Mouse (Mus musculus): ENCODE measurements around the gene Zmynd8. TPM values are rescaled to one million over a fixed set of nuclear protein-coding genes. Genes with fewer than 3 reads are reported as not detected.

Zmynd8 gene
- polyA plus RNA-seq, 1 experiment from 2014 or later, result 63.4 TPM

DNA sequence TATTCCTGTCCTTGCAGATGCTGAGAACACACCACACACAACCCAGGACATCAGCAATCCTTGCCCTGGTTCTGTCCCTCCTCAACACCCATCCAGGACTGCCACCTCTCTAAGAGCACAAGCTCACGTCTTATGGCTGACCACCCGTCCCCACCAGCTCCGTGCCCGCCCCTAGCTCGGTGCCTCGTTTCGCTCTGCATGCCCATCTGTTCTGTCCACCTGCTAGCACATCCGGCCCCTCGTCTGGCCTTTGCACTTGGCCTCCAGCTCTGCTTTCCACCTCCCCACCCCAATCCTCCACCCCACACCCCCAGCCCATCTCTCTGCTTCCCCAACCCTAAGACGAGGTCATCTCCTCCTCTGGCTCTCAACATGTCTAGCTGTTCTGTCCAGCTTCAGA lies 8.9 kb downstream of the Zmynd8 start:
- Histone ChIP-seq H3K9me3 (ENCODE audit: control insufficient read depth, low read length) (no peaks in the 10 kb centered on the region), H3K4me1 (replicated peaks; ENCODE audit: control insufficient read depth, insufficient read depth, low read length) (peaks cover 48% of the 10 kb centered on the region), H3K9ac (no peak overlapping the region), H3K4me3 (replicated peaks; ENCODE audit: low read length) (no peak overlapping the region), H3K27me3 (ENCODE audit: control insufficient read depth, insufficient read depth, low read length) (no peaks in the 10 kb centered on the region), H3K36me3 (replicated peaks; ENCODE audit: control insufficient read depth, insufficient read depth) (no peaks in the 10 kb centered on the region), H3K4me2 (replicated peaks) (no peak overlapping the region), H3K27ac (0 out of 2 replicates have a peak overlapping the region, but pooled peaks have one; percentile 100)
- ATAC-seq (ENCODE audit: low FRiP score) (no peak), DNase-seq (ENCODE audit: low spot score) (no peak)
- WGBS, result 56% methylated on average over 10 of the region's 10 CpGs

DNA sequence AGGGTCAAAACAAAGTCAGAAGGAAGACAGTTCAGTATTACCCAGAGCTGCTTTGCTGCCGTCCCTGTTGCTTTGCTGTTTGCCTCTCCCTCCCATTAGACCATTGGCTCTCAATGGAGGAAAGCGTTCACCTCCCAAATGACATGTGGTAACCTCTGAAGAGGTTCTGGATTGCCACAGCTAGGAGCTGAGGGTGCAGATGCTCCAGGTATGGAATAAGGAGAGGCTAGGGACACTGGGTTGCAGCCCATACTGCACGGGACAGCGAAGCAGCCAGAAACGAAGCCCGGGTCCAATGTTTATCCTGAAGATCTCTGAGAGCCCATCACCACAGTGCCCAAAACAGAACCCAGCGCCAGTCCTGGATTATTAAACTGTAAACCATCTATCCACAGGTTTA lies 9.6 kb downstream of the Zmynd8 start:
- no peaks in the 10 kb centered on the region for H3K36me3 ChIP-seq (replicated peaks; ENCODE audit: control insufficient read depth, insufficient read depth)
- H3K4me2 ChIP-seq (replicated peaks), result no peak overlapping the region
- H3K4me1 ChIP-seq (replicated peaks; ENCODE audit: control insufficient read depth, insufficient read depth, low read length), result peaks cover 53% of the 10 kb centered on the region
- no peaks in the 10 kb centered on the region for H3K9me3 ChIP-seq (ENCODE audit: control insufficient read depth, low read length)
- H3K27ac ChIP-seq, result peak overlapping the region; percentile 100
- no peaks in the 10 kb centered on the region for H3K27me3 ChIP-seq (ENCODE audit: control insufficient read depth, insufficient read depth, low read length)
- H3K4me3 ChIP-seq (replicated peaks; ENCODE audit: low read length), result no peak overlapping the region
- 0 out of 2 replicates have a peak overlapping the region, but pooled peaks have one; percentile 7 for H3K9ac ChIP-seq
- DNase-seq (ENCODE audit: low spot score) (no peak), ATAC-seq (ENCODE audit: low FRiP score) (no peak)
- WGBS, result 70% methylated on average over 7 of the region's 7 CpGs

DNA sequence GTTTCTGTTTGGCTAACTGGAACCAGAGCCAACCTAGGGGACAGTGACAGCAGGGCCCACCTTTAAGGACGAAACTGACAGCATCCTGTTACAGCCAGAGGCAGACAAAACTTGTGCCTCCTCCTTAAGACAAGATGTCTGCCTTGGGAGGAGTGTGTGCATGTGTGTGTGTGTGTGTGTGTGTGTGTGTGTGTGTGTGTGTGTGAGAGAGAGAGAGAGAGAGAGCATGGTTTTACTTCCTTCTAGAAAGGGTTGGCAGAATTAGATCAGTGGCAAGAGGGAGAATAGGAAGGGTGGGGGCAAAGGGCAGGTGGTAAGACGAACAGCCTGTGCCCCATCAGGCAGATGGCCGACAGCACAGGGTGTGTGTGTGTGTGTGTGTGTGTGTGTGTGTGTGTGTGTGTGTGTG lies 10.0 kb downstream of the Zmynd8 start:
- WGBS, result 6% methylated on average over 3 of the region's 3 CpGs
- no peak overlapping the region for H3K4me2 ChIP-seq (replicated peaks)

DNA sequence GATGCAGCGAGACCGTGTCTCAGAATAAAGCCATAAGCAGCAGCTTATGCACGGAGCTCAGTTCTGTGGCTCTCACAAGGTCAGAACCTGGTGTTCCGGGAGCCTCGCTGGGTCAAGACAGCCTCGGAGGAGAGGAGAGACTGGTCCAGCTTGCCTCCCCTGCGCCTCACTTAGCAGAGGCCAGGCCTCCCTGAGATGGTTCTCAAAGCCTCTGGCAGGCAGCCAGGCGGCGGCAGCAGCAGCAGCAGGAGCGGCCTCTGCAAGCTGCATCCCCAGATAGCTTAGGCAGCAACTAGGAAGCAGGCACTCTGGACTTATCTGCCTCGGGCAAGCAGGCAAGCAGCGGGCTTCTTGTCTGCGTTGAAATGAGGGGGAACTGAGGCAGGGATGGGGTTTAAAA lies 10.4 kb downstream of the Zmynd8 start:
- ATAC-seq (ENCODE audit: low FRiP score) (peak; percentile 52; the same call in 1 of the 2 replicates), DNase-seq (ENCODE audit: low spot score) (peak; percentile 84)
- Histone ChIP-seq H3K9ac (peak overlapping the region; percentile 56), H3K27ac (peak overlapping the region; percentile 100), H3K9me3 (ENCODE audit: control insufficient read depth, low read length) (no peaks in the 10 kb centered on the region), H3K27me3 (ENCODE audit: control insufficient read depth, insufficient read depth, low read length) (no peaks in the 10 kb centered on the region), H3K36me3 (replicated peaks; ENCODE audit: control insufficient read depth, insufficient read depth) (no peaks in the 10 kb centered on the region), H3K4me2 (replicated peaks) (0 out of 2 replicates have a peak overlapping the region, but pooled peaks have one; percentile 10), H3K4me3 (replicated peaks; ENCODE audit: low read length) (no peak overlapping the region), H3K4me1 (replicated peaks; ENCODE audit: control insufficient read depth, insufficient read depth, low read length) (peaks cover 62% of the 10 kb centered on the region)
- 13% methylated on average over 13 of the region's 13 CpGs for WGBS

More for the DNA sequence above, 10.0 kb downstream of the Zmynd8 start:
- Histone ChIP-seq H3K27me3 (ENCODE audit: control insufficient read depth, insufficient read depth, low read length) (no peaks in the 10 kb centered on the region), H3K4me1 (replicated peaks; ENCODE audit: control insufficient read depth, insufficient read depth, low read length) (peaks cover 57% of the 10 kb centered on the region), H3K27ac (peak overlapping the region; percentile 100), H3K9ac (peak overlapping the region; percentile 56), H3K36me3 (replicated peaks; ENCODE audit: control insufficient read depth, insufficient read depth) (no peaks in the 10 kb centered on the region), H3K9me3 (ENCODE audit: control insufficient read depth, low read length) (no peaks in the 10 kb centered on the region), H3K4me3 (replicated peaks; ENCODE audit: low read length) (no peak overlapping the region)
- DNase-seq (ENCODE audit: low spot score) (no peak), ATAC-seq (ENCODE audit: low FRiP score) (no peak)

DNA sequence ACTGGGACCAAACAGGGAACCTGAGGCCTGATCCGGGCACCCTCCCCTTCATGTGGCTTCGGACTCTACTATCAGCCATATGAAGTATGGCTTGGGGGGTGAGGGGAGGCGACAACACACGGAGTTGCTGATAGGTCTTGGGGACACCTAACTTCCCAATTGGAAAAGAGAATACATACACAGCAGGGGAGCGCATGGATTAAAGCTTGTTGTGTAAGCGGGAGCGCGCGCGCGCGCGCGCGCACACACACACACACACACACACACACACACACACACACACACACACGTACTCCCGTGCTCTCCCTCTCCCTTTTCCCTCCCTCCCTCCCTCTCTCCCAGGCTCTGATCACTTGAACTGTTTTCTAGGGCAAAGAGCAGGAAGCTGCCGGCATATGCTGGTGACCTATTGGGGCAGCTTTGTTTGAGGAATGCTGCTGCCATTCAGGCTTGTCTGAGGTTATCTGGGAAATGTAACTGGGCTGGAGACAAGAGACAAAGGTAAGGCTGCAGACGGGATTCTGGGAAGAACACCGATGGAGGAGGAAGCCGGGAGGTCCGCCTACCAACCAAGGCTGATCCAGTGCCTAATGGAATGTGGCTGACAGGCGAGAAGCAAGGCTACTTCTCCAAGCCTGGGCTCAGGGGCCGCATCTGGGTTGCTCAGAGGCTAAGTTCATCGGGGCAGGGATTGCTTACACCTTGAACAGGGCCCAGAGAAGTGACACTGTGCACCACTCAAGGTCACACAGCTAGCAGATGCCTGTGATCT lies 11.8 kb downstream of the Zmynd8 start:
- DNase-seq (ENCODE audit: low spot score) (no peak), ATAC-seq (ENCODE audit: low FRiP score) (no peak)
- Histone ChIP-seq H3K27me3 (ENCODE audit: control insufficient read depth, insufficient read depth, low read length) (no peaks in the 10 kb centered on the region), H3K9me3 (ENCODE audit: control insufficient read depth, low read length) (no peaks in the 10 kb centered on the region), H3K4me1 (replicated peaks; ENCODE audit: control insufficient read depth, insufficient read depth, low read length) (peaks cover 75% of the 10 kb centered on the region), H3K4me3 (replicated peaks; ENCODE audit: low read length) (no peak overlapping the region), H3K4me2 (replicated peaks) (peak overlapping the region; percentile 18), H3K9ac (peak overlapping the region; percentile 73), H3K27ac (peak overlapping the region; percentile 100), H3K36me3 (replicated peaks; ENCODE audit: control insufficient read depth, insufficient read depth) (no peaks in the 10 kb centered on the region)
- WGBS, result 6% methylated on average over 23 of the region's 25 CpGs

DNA sequence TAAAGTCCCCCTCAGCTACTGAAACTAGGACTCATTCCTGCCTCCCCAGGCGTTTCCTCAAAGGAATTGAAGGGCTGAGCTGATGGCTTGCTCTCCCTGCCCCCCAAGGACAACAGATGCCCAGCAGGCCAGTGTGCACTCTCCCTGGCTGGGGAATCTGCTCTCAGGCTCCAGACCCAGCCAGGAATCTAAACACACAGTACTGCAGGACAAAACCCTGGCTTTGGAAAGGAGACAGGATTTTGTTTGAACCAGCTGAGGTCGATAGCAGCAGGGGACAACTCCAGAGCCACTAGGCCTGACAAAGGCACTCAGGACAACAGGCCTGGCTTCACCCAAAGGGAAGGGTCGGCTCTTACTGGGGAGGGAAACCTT lies 12.3 kb downstream of the Zmynd8 start:
- no peak for ATAC-seq (ENCODE audit: low FRiP score)
- DNase-seq (ENCODE audit: low spot score), result no peak
- H3K4me1 ChIP-seq (replicated peaks; ENCODE audit: control insufficient read depth, insufficient read depth, low read length), result peaks cover 81% of the 10 kb centered on the region
- H3K4me2 ChIP-seq (replicated peaks), result no peak overlapping the region
- peak overlapping the region; percentile 100 for H3K27ac ChIP-seq
- H3K27me3 ChIP-seq (ENCODE audit: control insufficient read depth, insufficient read depth, low read length), result no peaks in the 10 kb centered on the region
- WGBS, result 2% methylated on average over 3 of the region's 3 CpGs
- no peaks in the 10 kb centered on the region for H3K36me3 ChIP-seq (replicated peaks; ENCODE audit: control insufficient read depth, insufficient read depth)
- peak overlapping the region; percentile 73 for H3K9ac ChIP-seq
- no peaks in the 10 kb centered on the region for H3K9me3 ChIP-seq (ENCODE audit: control insufficient read depth, low read length)
- H3K4me3 ChIP-seq (replicated peaks; ENCODE audit: low read length), result no peak overlapping the region

DNA sequence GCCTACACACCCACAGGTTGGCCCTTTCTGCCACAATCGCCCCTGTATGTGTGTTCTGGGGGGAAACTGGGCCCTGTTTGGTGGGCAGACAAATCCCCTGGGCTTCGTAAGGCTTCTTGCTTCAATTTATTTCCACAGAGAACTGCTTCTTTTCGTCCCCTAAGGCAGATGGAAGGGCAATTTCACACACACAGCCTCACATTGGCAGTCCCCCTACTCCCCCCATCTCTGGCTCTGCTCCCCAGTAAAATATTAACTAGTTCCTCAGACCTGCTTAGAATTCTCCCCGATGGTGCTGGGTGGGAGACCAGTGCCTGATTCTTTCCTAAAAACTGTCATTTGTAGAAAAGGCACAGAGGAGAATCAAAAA lies 12.9 kb downstream of the Zmynd8 start:
- Histone ChIP-seq H3K27ac (peak overlapping the region; percentile 100), H3K4me2 (replicated peaks) (no peak overlapping the region), H3K4me1 (replicated peaks; ENCODE audit: control insufficient read depth, insufficient read depth, low read length) (peaks cover 86% of the 10 kb centered on the region), H3K9ac (peak overlapping the region; percentile 73), H3K4me3 (replicated peaks; ENCODE audit: low read length) (no peak overlapping the region), H3K27me3 (ENCODE audit: control insufficient read depth, insufficient read depth, low read length) (no peaks in the 10 kb centered on the region), H3K9me3 (ENCODE audit: control insufficient read depth, low read length) (no peaks in the 10 kb centered on the region), H3K36me3 (replicated peaks; ENCODE audit: control insufficient read depth, insufficient read depth) (no peaks in the 10 kb centered on the region)
- ATAC-seq (ENCODE audit: low FRiP score) (no peak), DNase-seq (ENCODE audit: low spot score) (no peak)
- 12% methylated on average over 4 of the region's 4 CpGs for WGBS

DNA sequence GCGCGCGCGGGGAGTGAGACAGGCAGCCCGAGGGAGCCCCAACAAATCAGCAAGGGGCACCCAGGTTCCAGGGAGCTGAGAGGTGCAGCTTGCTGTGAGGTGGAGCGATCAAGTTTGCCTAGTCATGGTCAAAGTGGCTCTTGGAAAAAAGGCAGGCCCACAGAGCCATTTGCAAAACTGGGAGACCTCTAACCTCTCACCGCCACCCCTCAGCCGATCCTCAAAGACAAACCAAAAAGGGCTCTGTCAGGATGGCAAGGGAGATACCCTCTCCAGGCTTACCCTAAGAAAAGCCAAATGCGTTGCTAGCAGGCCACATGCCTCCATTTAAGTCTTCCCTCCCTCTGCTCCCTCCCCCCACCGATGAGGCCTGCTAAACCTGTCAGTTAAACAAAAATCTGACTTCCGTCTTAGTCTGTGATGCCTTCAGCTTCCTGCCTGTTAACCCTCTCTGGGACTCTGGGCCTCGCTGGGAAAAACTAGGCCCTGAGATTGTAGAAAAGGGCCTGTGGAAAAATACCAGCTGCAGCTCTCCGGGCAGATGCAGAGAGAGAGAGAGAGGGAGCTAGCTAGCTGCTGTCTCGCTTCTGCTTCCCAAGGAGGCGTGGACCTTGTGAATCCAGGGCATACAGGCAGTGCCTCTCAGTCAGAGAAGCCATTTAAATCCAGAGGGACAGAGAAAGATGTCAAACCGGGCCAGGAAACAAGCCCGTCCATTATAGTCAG lies 13.4 kb downstream of the Zmynd8 start:
- DNase-seq (ENCODE audit: low spot score) (no peak), ATAC-seq (ENCODE audit: low FRiP score) (0 out of 2 replicates have a peak, but pooled peaks have one; percentile 17)
- H3K36me3 ChIP-seq (replicated peaks; ENCODE audit: control insufficient read depth, insufficient read depth), result 0 out of 2 replicates have a peak, but pooled peaks cover 3% of the 10 kb centered on the region
- peak overlapping the region; percentile 100 for H3K27ac ChIP-seq
- H3K4me3 ChIP-seq (replicated peaks; ENCODE audit: low read length), result no peak overlapping the region
- H3K27me3 ChIP-seq (ENCODE audit: control insufficient read depth, insufficient read depth, low read length), result no peaks in the 10 kb centered on the region
- H3K4me1 ChIP-seq (replicated peaks; ENCODE audit: control insufficient read depth, insufficient read depth, low read length), result peaks cover 92% of the 10 kb centered on the region
- H3K9me3 ChIP-seq (ENCODE audit: control insufficient read depth, low read length), result no peaks in the 10 kb centered on the region
- H3K9ac ChIP-seq, result peak overlapping the region; percentile 73
- WGBS, result 6% methylated on average over 12 of the region's 17 CpGs
- peak overlapping the region; percentile 84 for H3K4me2 ChIP-seq (replicated peaks)

DNA sequence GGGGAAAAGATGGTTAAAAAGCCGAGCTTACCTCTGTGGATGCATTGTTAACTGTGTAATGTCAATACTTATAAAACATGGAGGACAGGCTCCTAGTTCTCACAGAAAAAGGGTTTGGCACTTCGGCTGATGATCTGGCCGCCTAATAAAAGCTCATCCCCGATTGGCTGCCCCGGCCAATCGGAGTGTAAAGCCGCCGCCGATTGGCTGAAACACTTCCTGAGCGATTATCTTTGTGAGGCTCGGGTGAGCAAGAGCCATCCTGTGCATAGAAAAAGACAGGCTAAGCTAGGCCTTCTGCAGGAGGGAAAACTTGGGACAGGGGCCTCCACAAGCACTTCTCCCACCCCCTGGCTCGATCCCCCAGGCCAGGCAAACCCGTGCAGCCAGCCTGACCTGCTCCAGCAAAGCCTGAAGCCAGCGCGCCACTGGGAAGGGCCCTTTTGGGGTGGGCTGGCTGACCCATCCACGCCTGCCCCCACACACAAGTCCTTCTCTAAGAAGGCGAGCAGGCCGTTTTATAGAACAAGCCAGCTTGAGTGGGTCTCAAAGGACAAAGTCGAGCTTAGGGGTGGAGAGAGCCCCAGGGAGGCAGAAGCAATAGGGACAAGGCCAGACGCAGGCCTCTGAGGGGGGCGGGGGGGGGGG lies 14.1 kb downstream of the Zmynd8 start:
- H3K27me3 ChIP-seq (ENCODE audit: control insufficient read depth, insufficient read depth, low read length), result no peaks in the 10 kb centered on the region
- peak overlapping the region; percentile 73 for H3K9ac ChIP-seq
- peak overlapping the region; percentile 31 for H3K4me3 ChIP-seq (replicated peaks; ENCODE audit: low read length)
- no peaks in the 10 kb centered on the region for H3K9me3 ChIP-seq (ENCODE audit: control insufficient read depth, low read length)
- H3K27ac ChIP-seq, result peak overlapping the region; percentile 100
- H3K4me1 ChIP-seq (replicated peaks; ENCODE audit: control insufficient read depth, insufficient read depth, low read length), result peaks cover 99% of the 10 kb centered on the region
- peak overlapping the region; percentile 84 for H3K4me2 ChIP-seq (replicated peaks)
- WGBS, result 3% methylated on average over 20 of the region's 21 CpGs
- DNase-seq (ENCODE audit: low spot score) (peak; percentile 98), ATAC-seq (ENCODE audit: low FRiP score) (peak; percentile 70)
- H3K36me3 ChIP-seq (replicated peaks; ENCODE audit: control insufficient read depth, insufficient read depth), result peaks cover 6% of the 10 kb centered on the region; the same call in 1 of the 2 replicates

Data from hindbrain, embryonic 14.5 days (tissue).